Mouse (Mus musculus): ENCODE data around the gene Gm26602. TPM values are rescaled to one million over a fixed set of nuclear protein-coding genes. Genes with fewer than 3 reads are reported as not detected.
"Not testable (repeated sequence)": the region's sequence is repeated elsewhere in the genome, so short reads cannot be mapped to it uniquely, and the experiment has no call there.

Gm26602 gene
- polyA plus RNA-seq, 1 experiment from 2014 or later = not detected

- Histone ChIP-seq H3K4me1 (peaks cover 26% of the 10 kb centered on the region), H3K36me3 (no peaks in the 10 kb centered on the region), H3K27ac (no peak overlapping the region), H3K27me3 (peaks cover 6% of the 10 kb centered on the region; the same call in 1 of the 2 replicates), H3K9me3 (no peaks in the 10 kb centered on the region), H3K9ac (no peak overlapping the region), H3K4me2 (no peak overlapping the region), H3K4me3 (no peak overlapping the region)
- 81% methylated on average over 8 of the region's 8 CpGs for WGBS
- no peak for ATAC-seq (ENCODE audit: insufficient number of reproducible peaks, low FRiP score, low TSS enrichment, low read depth)
Observed at GRCm38 (mm10) chr10:79886611-79887010, 24.0 kb upstream of the Gm26602 start.

GRCm38 (mm10) chr10:79889386-79889785, 21.3 kb upstream of the Gm26602 start:
- WGBS = 54% methylated on average over 2 of the region's 2 CpGs
- no peak for ATAC-seq (ENCODE audit: insufficient number of reproducible peaks, low FRiP score, low TSS enrichment, low read depth)

DNA sequence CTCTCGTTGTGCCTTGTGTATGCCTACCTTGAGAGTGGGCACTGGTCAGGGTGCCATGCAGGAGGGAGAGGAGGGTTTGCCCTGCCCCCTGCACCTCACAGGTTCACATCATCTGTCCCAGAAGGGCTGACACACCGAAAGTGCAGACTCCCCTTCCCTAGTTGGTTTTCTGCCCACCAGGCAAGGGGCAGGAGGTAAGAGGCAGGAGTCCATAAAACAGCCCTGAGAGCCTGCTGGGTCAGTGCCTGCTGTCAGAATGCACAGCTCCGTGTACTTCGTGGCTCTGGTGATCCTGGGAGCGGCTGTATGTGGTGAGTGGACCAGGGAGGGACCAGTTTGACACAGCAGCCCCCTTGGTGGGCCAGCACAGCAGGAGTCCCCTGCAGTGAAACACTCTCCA, 20.0 kb upstream of the Gm26602 start, which contains the start of gene Cfd:
TSS of gene Cfd (plus strand) at position 184 of the 400 bp plus-strand sequence.
- Histone ChIP-seq H3K4me3 (no peak within 1 kb of the TSS), H3K9me3 (no peaks in the 10 kb centered on the region), H3K4me2 (no peak within 1 kb of the TSS), H3K9ac (no peak within 1 kb of the TSS), H3K27ac (no peak within 1 kb of the TSS), H3K4me1 (no peaks in the 10 kb centered on the region), H3K27me3 (no peaks in the 10 kb centered on the region), H3K36me3 (peaks cover 12% of the 10 kb centered on the region)
- no peak for ATAC-seq (ENCODE audit: insufficient number of reproducible peaks, low FRiP score, low TSS enrichment, low read depth)
- 37% methylated on average over 5 of the region's 5 CpGs for WGBS

More at GRCm38 (mm10) chr10:79889386-79889785, 21.3 kb upstream of the Gm26602 start:
- no peak overlapping the region for H3K4me3 ChIP-seq
- H3K36me3 ChIP-seq = peaks cover 3% of the 10 kb centered on the region; the same call in 1 of the 2 replicates
- no peaks in the 10 kb centered on the region for H3K27me3 ChIP-seq
- H3K27ac ChIP-seq = no peak overlapping the region
- H3K4me2 ChIP-seq = no peak overlapping the region
- H3K9ac ChIP-seq = no peak overlapping the region
- H3K4me1 ChIP-seq = peaks cover 1% of the 10 kb centered on the region; the same call in 1 of the 2 replicates
- H3K9me3 ChIP-seq = no peaks in the 10 kb centered on the region

GRCm38 (mm10) chr10:79892451-79893118, 18.1 kb upstream of the Gm26602 start:
- H3K36me3 ChIP-seq = peaks cover 31% of the 10 kb centered on the region
- H3K4me1 ChIP-seq; H3K27me3 ChIP-seq; H3K27ac ChIP-seq; H3K4me3 ChIP-seq; H3K9me3 ChIP-seq; ATAC-seq (ENCODE audit: insufficient number of reproducible peaks, low FRiP score, low TSS enrichment, low read depth); H3K9ac ChIP-seq; H3K4me2 ChIP-seq: not testable (repeated sequence)
- WGBS = 44% methylated on average over 22 of the region's 22 CpGs

- Histone ChIP-seq H3K9ac (no peak overlapping the region), H3K9me3 (no peaks in the 10 kb centered on the region), H3K4me3 (no peak overlapping the region), H3K36me3 (peaks cover 63% of the 10 kb centered on the region), H3K27me3 (no peaks in the 10 kb centered on the region), H3K4me1 (no peaks in the 10 kb centered on the region), H3K4me2 (no peak overlapping the region), H3K27ac (no peak overlapping the region)
- no peak for ATAC-seq (ENCODE audit: insufficient number of reproducible peaks, low FRiP score, low TSS enrichment, low read depth)
- WGBS = 90% methylated on average over 16 of the region's 16 CpGs
Observed at GRCm38 (mm10) chr10:79896306-79896705, 14.3 kb upstream of the Gm26602 start.

- Histone ChIP-seq H3K9ac (no peak overlapping the region), H3K27me3 (no peaks in the 10 kb centered on the region), H3K4me1 (no peaks in the 10 kb centered on the region), H3K27ac (no peak overlapping the region), H3K4me2 (no peak overlapping the region), H3K9me3 (no peaks in the 10 kb centered on the region), H3K4me3 (no peak overlapping the region), H3K36me3 (peaks cover 68% of the 10 kb centered on the region)
- ATAC-seq (ENCODE audit: insufficient number of reproducible peaks, low FRiP score, low TSS enrichment, low read depth) = no peak
- whole genome bisulfite sequencing = 85% methylated on average over 13 of the region's 13 CpGs
Observed at GRCm38 (mm10) chr10:79896814-79897213, 13.8 kb upstream of the Gm26602 start.

GRCm38 (mm10) chr10:79897316-79898245, 13.1 kb upstream of the Gm26602 start:
- H3K9me3 ChIP-seq = no peaks in the 10 kb centered on the region
- 50% methylated on average over 20 of the region's 20 CpGs for WGBS
- no peaks in the 10 kb centered on the region for H3K27me3 ChIP-seq
- peaks cover 74% of the 10 kb centered on the region for H3K36me3 ChIP-seq
- ATAC-seq (ENCODE audit: insufficient number of reproducible peaks, low FRiP score, low TSS enrichment, low read depth) = no peak
- H3K4me2 ChIP-seq = no peak overlapping the region
- H3K4me1 ChIP-seq = no peaks in the 10 kb centered on the region
- H3K4me3 ChIP-seq = no peak overlapping the region
- no peak overlapping the region for H3K27ac ChIP-seq
- H3K9ac ChIP-seq = no peak overlapping the region

DNA sequence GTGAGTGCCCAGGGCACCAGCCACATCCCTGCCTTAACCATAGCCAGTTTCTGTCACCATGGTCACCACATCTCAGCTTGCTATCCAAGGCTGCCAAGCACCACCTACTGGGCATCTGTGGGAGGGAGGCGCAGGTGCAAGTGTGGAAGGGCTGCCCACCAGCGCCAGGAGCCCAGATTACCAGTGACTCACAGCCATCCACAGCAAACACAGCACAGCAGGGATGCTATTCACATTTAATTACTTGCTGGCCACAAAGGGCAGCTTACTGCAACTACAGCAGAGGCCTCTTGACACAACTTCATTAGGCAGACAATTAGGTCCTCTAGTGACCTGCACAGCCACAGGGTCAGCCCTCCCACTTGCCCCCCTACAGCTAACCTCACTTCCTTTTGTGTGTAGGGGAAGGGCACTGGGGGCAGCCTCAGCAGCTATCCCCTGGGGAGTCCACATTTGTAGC, 9.7 kb upstream of the Gm26602 start:
- ATAC-seq (ENCODE audit: insufficient number of reproducible peaks, low FRiP score, low TSS enrichment, low read depth) = no peak
- Histone ChIP-seq H3K9ac (no peak overlapping the region), H3K4me1 (no peaks in the 10 kb centered on the region), H3K27me3 (no peaks in the 10 kb centered on the region), H3K27ac (no peak overlapping the region), H3K9me3 (no peaks in the 10 kb centered on the region), H3K4me3 (no peak overlapping the region), H3K4me2 (no peak overlapping the region), H3K36me3 (peaks cover 89% of the 10 kb centered on the region)
- 30% methylated on average over 2 of the region's 2 CpGs for WGBS

DNA sequence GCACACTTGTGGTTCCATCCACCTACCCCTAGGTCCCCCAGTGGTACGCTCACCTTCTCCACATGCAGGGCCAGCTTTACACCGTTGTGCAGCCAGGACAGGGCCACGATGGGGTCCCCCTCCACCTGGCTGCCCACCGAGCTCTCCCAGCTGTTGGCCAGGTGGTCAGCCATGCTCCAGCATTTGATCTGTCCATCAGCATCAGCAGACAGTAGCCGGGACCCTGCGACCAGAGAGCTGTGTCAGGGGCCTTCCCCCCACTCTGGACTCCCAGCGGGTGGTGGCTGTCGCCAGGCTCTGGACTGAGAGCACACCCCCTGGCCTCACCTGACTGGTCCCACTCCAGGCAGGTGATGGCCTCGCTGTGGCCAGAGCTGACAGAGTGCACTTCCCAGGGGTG, 3.9 kb upstream of the Gm26602 start:
- ATAC-seq (ENCODE audit: insufficient number of reproducible peaks, low FRiP score, low TSS enrichment, low read depth) = no peak
- H3K36me3 ChIP-seq = peaks cover 64% of the 10 kb centered on the region
- no peak overlapping the region for H3K9ac ChIP-seq
- H3K4me2 ChIP-seq = no peak overlapping the region
- 88% methylated on average over 9 of the region's 9 CpGs for WGBS
- H3K4me3 ChIP-seq = no peak overlapping the region
- no peaks in the 10 kb centered on the region for H3K27me3 ChIP-seq
- no peak overlapping the region for H3K27ac ChIP-seq
- H3K9me3 ChIP-seq = no peaks in the 10 kb centered on the region
- H3K4me1 ChIP-seq = peaks cover 11% of the 10 kb centered on the region

DNA sequence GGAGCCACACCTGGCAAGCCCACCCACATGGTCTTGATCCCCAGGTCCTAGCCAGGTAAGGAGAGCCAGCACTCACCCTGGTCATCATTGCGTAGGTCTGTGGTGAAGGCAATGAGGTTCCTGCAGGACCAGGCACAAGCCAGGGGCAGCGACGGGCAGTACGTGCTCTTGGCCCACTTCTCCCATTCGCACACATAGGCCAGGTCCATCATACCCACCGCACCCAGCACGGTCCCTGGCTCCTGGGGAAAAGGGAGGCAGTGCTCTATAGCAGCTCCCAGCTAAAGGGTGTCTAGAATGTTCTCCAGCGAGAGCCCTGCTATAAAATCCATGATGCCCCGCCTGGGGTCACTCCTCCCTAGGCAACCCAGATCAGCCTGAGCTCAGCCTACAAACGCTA, 3.2 kb upstream of the Gm26602 start:
- H3K27me3 ChIP-seq = no peaks in the 10 kb centered on the region
- WGBS = 92% methylated on average over 10 of the region's 10 CpGs
- no peak overlapping the region for H3K27ac ChIP-seq
- no peak overlapping the region for H3K9ac ChIP-seq
- H3K4me2 ChIP-seq = no peak overlapping the region
- no peak for ATAC-seq (ENCODE audit: insufficient number of reproducible peaks, low FRiP score, low TSS enrichment, low read depth)
- H3K4me3 ChIP-seq = no peak overlapping the region
- H3K36me3 ChIP-seq = peaks cover 65% of the 10 kb centered on the region
- H3K4me1 ChIP-seq = peaks cover 11% of the 10 kb centered on the region
- no peaks in the 10 kb centered on the region for H3K9me3 ChIP-seq

- Histone ChIP-seq H3K4me3 (peak within 1 kb of the TSS; percentile 79), H3K9me3 (no peaks in the 10 kb centered on the region), H3K36me3 (peaks cover 64% of the 10 kb centered on the region), H3K4me1 (peaks cover 11% of the 10 kb centered on the region), H3K27ac (peak within 1 kb of the TSS; percentile 99), H3K27me3 (no peaks in the 10 kb centered on the region), H3K4me2 (peak within 1 kb of the TSS; percentile 57), H3K9ac (peak within 1 kb of the TSS; percentile 85)
- WGBS = 2% methylated on average over 52 of the region's 52 CpGs
- peak; percentile 95 for ATAC-seq (ENCODE audit: insufficient number of reproducible peaks, low FRiP score, low TSS enrichment, low read depth)
Observed at GRCm38 (mm10) chr10:79908167-79909091, 2.2 kb upstream of the Gm26602 start, which contains the start of gene Med16. Gene Med16 (minus strand): TSS chr10:79908923.
